Mouse (Mus musculus): Measurements from ENCODE around the gene Mtmr12. TPM values are rescaled to one million over a fixed set of nuclear protein-coding genes. Genes with fewer than 3 reads are reported as not detected.

Mtmr12 gene
- polyA plus RNA-seq, 1 experiment from 2014 or later = 8.2 TPM

DNA sequence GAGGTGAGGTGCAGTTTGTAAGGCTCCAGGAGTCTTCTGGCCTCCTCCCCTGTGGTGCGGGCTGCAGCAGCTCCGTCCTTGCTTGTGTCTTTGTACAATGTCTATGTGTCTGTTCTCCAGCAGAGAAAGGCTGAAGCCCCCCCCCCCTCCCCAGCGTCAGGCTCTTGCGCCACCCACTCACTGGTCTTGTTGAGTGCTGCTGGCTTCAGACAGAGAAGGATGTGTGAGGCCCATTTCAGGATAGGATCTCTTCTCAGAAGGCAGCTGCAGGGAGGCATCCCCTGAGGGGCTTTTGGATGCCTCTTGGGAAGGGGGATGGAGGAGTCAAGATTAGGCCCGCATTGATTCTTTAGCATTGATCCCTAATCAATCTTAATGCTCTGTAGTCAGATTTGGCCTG is 13.0 kb downstream of the Mtmr12 start:
- no peak for ATAC-seq
- 39% methylated on average over 5 of the region's 5 CpGs for WGBS
- H3K9ac ChIP-seq (ENCODE audit: low read length) = no peak overlapping the region
- H3K4me3 ChIP-seq (ENCODE audit: low read depth, low read length) = no peak overlapping the region
- no peak for DNase-seq (ENCODE audit: low spot score)
- H3K4me2 ChIP-seq (ENCODE audit: low read length) = no peak overlapping the region
- H3K27ac ChIP-seq (ENCODE audit: low read depth, low read length) = no peak overlapping the region
- H3K4me1 ChIP-seq (ENCODE audit: control insufficient read depth, insufficient read depth, low read length) = peaks cover 6% of the 10 kb centered on the region
- H3K9me3 ChIP-seq (replicated peaks; ENCODE audit: control insufficient read depth, low read length) = no peaks in the 10 kb centered on the region
- no peaks in the 10 kb centered on the region for H3K36me3 ChIP-seq (ENCODE audit: control insufficient read depth, insufficient read depth, low read length)
- H3K27me3 ChIP-seq (replicated peaks; ENCODE audit: control insufficient read depth, insufficient read depth, low read length) = no peaks in the 10 kb centered on the region

GRCm38 (mm10) chr15:12218583-12219382 is 14.0 kb downstream of the Mtmr12 start:
- no peak for DNase-seq (ENCODE audit: low spot score)
- Histone ChIP-seq H3K36me3 (ENCODE audit: control insufficient read depth, insufficient read depth, low read length) (no peaks in the 10 kb centered on the region), H3K4me3 (ENCODE audit: low read depth, low read length) (no peak overlapping the region), H3K4me1 (ENCODE audit: control insufficient read depth, insufficient read depth, low read length) (peaks cover 10% of the 10 kb centered on the region), H3K27me3 (replicated peaks; ENCODE audit: control insufficient read depth, insufficient read depth, low read length) (no peaks in the 10 kb centered on the region), H3K4me2 (ENCODE audit: low read length) (no peak overlapping the region), H3K27ac (ENCODE audit: low read depth, low read length) (no peak overlapping the region), H3K9ac (ENCODE audit: low read length) (no peak overlapping the region), H3K9me3 (replicated peaks; ENCODE audit: control insufficient read depth, low read length) (no peaks in the 10 kb centered on the region)
- WGBS = 94% methylated on average over 11 of the region's 11 CpGs
- no peak for ATAC-seq

DNA sequence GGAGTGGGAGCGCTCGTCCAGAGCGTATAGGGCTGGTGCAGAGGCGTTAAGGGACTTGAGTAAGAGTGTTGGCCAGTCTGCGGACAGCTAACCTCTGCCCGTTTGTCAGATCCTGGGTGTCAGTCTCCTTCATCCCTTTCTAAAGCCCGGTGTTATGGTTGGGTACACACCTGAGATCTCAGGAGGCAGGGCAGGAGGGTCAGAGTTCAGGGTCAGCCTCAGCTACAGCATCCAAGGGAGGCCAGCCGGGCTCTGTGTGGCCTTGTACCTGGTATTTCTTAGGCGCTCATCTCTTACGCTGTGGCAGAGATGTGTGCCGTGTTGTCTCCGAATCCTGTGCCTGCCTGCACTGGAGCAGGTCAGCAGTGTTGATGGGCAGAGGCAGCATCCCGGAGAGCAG is 16.3 kb downstream of the Mtmr12 start:
- Histone ChIP-seq H3K9ac (ENCODE audit: low read length) (no peak overlapping the region), H3K4me3 (ENCODE audit: low read depth, low read length) (no peak overlapping the region), H3K36me3 (ENCODE audit: control insufficient read depth, insufficient read depth, low read length) (no peaks in the 10 kb centered on the region), H3K4me2 (ENCODE audit: low read length) (no peak overlapping the region), H3K9me3 (replicated peaks; ENCODE audit: control insufficient read depth, low read length) (no peaks in the 10 kb centered on the region), H3K27ac (ENCODE audit: low read depth, low read length) (no peak overlapping the region), H3K27me3 (replicated peaks; ENCODE audit: control insufficient read depth, insufficient read depth, low read length) (no peaks in the 10 kb centered on the region), H3K4me1 (ENCODE audit: control insufficient read depth, insufficient read depth, low read length) (peaks cover 10% of the 10 kb centered on the region)
- no peak for DNase-seq (ENCODE audit: low spot score)
- ATAC-seq = no peak
- WGBS = 90% methylated on average over 13 of the region's 13 CpGs

- peak; percentile 42; the same call in 1 of the 2 replicates for ATAC-seq
- WGBS = 15% methylated on average over 8 of the region's 8 CpGs
- Histone ChIP-seq H3K27ac (ENCODE audit: low read depth, low read length) (no peak overlapping the region), H3K27me3 (replicated peaks; ENCODE audit: control insufficient read depth, insufficient read depth, low read length) (no peaks in the 10 kb centered on the region), H3K9ac (ENCODE audit: low read length) (no peak overlapping the region), H3K4me1 (ENCODE audit: control insufficient read depth, insufficient read depth, low read length) (peaks cover 10% of the 10 kb centered on the region), H3K4me2 (ENCODE audit: low read length) (no peak overlapping the region), H3K4me3 (ENCODE audit: low read depth, low read length) (no peak overlapping the region), H3K36me3 (ENCODE audit: control insufficient read depth, insufficient read depth, low read length) (no peaks in the 10 kb centered on the region), H3K9me3 (replicated peaks; ENCODE audit: control insufficient read depth, low read length) (no peaks in the 10 kb centered on the region)
- peak; percentile 23 for DNase-seq (ENCODE audit: low spot score)
These were observed 17.9 kb downstream of the Mtmr12 start for GRCm38 (mm10) chr15:12222564-12223302.

DNA sequence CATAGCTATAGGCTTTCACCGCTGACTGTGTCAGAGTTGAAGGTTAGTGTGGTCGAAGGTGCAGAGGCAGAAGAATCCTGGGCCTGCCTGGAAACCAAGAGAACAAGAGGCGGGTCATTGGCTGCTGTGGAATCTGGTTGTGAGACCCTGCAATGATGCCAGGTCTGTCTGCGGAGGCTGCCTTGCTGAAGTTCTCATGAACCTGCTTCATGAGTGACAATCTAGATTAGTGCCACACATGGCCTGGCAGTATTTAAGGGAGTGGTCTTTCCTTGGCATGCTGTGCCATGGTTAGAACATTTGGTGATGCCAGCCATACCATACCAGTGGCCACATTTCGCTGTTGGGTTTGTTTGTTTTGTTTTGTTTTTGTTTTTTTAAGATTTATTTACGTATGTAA is 18.6 kb downstream of the Mtmr12 start:
- ATAC-seq = no peak
- H3K9me3 ChIP-seq (replicated peaks; ENCODE audit: control insufficient read depth, low read length) = no peaks in the 10 kb centered on the region
- H3K36me3 ChIP-seq (ENCODE audit: control insufficient read depth, insufficient read depth, low read length) = no peaks in the 10 kb centered on the region
- H3K9ac ChIP-seq (ENCODE audit: low read length) = no peak overlapping the region
- no peak overlapping the region for H3K27ac ChIP-seq (ENCODE audit: low read depth, low read length)
- no peak overlapping the region for H3K4me3 ChIP-seq (ENCODE audit: low read depth, low read length)
- 72% methylated on average over 6 of the region's 6 CpGs for WGBS
- DNase-seq (ENCODE audit: low spot score) = no peak
- H3K27me3 ChIP-seq (replicated peaks; ENCODE audit: control insufficient read depth, insufficient read depth, low read length) = no peaks in the 10 kb centered on the region
- H3K4me1 ChIP-seq (ENCODE audit: control insufficient read depth, insufficient read depth, low read length) = peaks cover 10% of the 10 kb centered on the region
- H3K4me2 ChIP-seq (ENCODE audit: low read length) = no peak overlapping the region

DNA sequence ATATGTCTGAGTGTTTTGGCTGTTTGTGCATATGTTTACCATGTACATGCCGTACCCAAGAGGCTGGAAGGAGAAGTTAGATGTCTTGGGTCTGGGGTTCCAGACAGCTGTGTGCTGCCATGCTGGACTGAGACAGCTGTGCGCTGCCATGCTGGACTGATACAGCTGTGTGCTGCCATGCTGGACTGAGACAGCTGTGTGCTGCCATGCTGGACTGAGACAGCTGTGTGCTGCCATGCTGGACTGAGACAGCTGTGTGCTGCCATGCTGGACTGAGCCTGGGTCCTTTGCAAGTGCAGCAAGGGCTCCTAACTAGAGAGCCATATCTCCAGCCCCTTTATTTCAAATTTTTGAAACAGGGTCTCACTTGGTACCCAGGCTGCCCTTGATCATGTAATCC is 19.4 kb downstream of the Mtmr12 start:
- no peak overlapping the region for H3K4me3 ChIP-seq (ENCODE audit: low read depth, low read length)
- no peaks in the 10 kb centered on the region for H3K27me3 ChIP-seq (replicated peaks; ENCODE audit: control insufficient read depth, insufficient read depth, low read length)
- no peak overlapping the region for H3K4me2 ChIP-seq (ENCODE audit: low read length)
- H3K36me3 ChIP-seq (ENCODE audit: control insufficient read depth, insufficient read depth, low read length) = no peaks in the 10 kb centered on the region
- DNase-seq (ENCODE audit: low spot score) = no peak
- H3K9ac ChIP-seq (ENCODE audit: low read length) = no peak overlapping the region
- ATAC-seq = no peak
- WGBS = 93% methylated on average over 2 of the region's 2 CpGs
- H3K9me3 ChIP-seq (replicated peaks; ENCODE audit: control insufficient read depth, low read length) = no peaks in the 10 kb centered on the region
- peaks cover 10% of the 10 kb centered on the region for H3K4me1 ChIP-seq (ENCODE audit: control insufficient read depth, insufficient read depth, low read length)
- H3K27ac ChIP-seq (ENCODE audit: low read depth, low read length) = no peak overlapping the region

GRCm38 (mm10) chr15:12225062-12225461 is 20.2 kb downstream of the Mtmr12 start:
- no peak overlapping the region for H3K9ac ChIP-seq (ENCODE audit: low read length)
- H3K4me2 ChIP-seq (ENCODE audit: low read length) = no peak overlapping the region
- WGBS = 81% methylated on average over 4 of the region's 4 CpGs
- H3K27ac ChIP-seq (ENCODE audit: low read depth, low read length) = no peak overlapping the region
- no peaks in the 10 kb centered on the region for H3K9me3 ChIP-seq (replicated peaks; ENCODE audit: control insufficient read depth, low read length)
- ATAC-seq (no peak), DNase-seq (ENCODE audit: low spot score) (no peak)
- H3K27me3 ChIP-seq (replicated peaks; ENCODE audit: control insufficient read depth, insufficient read depth, low read length) = no peaks in the 10 kb centered on the region
- peaks cover 10% of the 10 kb centered on the region for H3K4me1 ChIP-seq (ENCODE audit: control insufficient read depth, insufficient read depth, low read length)
- no peak overlapping the region for H3K4me3 ChIP-seq (ENCODE audit: low read depth, low read length)
- no peaks in the 10 kb centered on the region for H3K36me3 ChIP-seq (ENCODE audit: control insufficient read depth, insufficient read depth, low read length)

DNA sequence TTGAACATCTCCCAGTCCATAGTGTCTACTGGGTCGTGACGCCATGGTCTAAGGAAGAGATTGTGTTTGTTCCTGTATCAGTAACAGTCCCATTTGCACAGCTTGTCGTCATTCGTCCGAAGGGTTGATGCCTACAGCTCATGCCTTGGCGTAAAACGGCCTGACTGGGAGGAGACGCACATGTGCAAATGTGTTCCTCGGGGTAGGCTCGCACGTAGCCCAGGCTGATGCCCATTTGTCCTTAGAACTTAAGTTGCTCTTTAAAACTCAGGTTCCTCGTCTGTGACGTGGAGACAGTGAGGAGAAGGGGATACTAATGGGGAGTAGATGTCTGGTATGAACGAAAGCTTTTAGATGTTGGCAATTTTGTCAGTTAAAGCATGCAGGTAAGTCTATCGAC is 22.1 kb downstream of the Mtmr12 start:
- Histone ChIP-seq H3K4me2 (ENCODE audit: low read length) (no peak overlapping the region), H3K9ac (ENCODE audit: low read length) (no peak overlapping the region), H3K4me3 (ENCODE audit: low read depth, low read length) (no peak overlapping the region), H3K4me1 (ENCODE audit: control insufficient read depth, insufficient read depth, low read length) (peaks cover 10% of the 10 kb centered on the region), H3K27me3 (replicated peaks; ENCODE audit: control insufficient read depth, insufficient read depth, low read length) (no peaks in the 10 kb centered on the region), H3K36me3 (ENCODE audit: control insufficient read depth, insufficient read depth, low read length) (no peaks in the 10 kb centered on the region), H3K27ac (ENCODE audit: low read depth, low read length) (no peak overlapping the region), H3K9me3 (replicated peaks; ENCODE audit: control insufficient read depth, low read length) (no peaks in the 10 kb centered on the region)
- ATAC-seq = no peak
- no peak for DNase-seq (ENCODE audit: low spot score)
- 97% methylated on average over 15 of the region's 15 CpGs for WGBS

DNA sequence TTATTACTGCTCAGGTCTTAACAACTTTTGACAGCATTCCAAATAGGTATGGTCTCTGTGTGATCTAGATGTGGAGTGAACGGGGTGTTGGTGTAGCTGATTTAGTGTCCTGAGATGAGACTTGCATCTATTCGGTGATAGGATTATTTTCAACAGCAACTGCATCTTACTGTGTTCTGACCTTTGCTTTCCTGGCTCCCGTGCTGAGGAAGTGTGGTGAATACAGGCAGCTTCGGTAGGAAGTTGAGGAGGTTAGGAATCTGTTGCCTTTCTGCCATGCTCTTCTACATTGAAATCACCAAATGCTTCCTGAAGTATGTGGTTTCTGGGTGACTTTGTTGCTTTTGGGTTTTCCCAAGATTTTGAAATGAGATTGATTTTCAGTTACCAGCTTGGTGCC is 22.5 kb downstream of the Mtmr12 start:
- no peak for DNase-seq (ENCODE audit: low spot score)
- H3K27ac ChIP-seq (ENCODE audit: low read depth, low read length) = no peak overlapping the region
- H3K9me3 ChIP-seq (replicated peaks; ENCODE audit: control insufficient read depth, low read length) = no peaks in the 10 kb centered on the region
- H3K4me3 ChIP-seq (ENCODE audit: low read depth, low read length) = no peak overlapping the region
- ATAC-seq = no peak
- H3K27me3 ChIP-seq (replicated peaks; ENCODE audit: control insufficient read depth, insufficient read depth, low read length) = no peaks in the 10 kb centered on the region
- no peak overlapping the region for H3K4me2 ChIP-seq (ENCODE audit: low read length)
- peaks cover under 1% of the 10 kb centered on the region; the same call in 1 of the 2 replicates for H3K36me3 ChIP-seq (ENCODE audit: control insufficient read depth, insufficient read depth, low read length)
- H3K9ac ChIP-seq (ENCODE audit: low read length) = no peak overlapping the region
- peaks cover 9% of the 10 kb centered on the region for H3K4me1 ChIP-seq (ENCODE audit: control insufficient read depth, insufficient read depth, low read length)
- WGBS = 85% methylated on average over 4 of the region's 4 CpGs

All from forebrain, embryonic 14.5 days (tissue).